Mouse (Mus musculus) midbrain, embryonic 16.5 days (tissue): ENCODE measurements around the gene Dcakd. TPM values are rescaled to one million over a fixed set of nuclear protein-coding genes. Genes with fewer than 3 reads are reported as not detected.
A peak's percentile ranks its signal among the peaks of the same experiment; 100 is the strongest.

Source experiments
- ATAC-seq: fragments of 200-750 bp; cut with Nextera tagmentation; 2 replicates; pipeline ENCODE4 v1.8.0; 2017; ENCODE audit warnings: moderate TSS enrichment
- H3K27ac ChIP-seq: fragments of 300-500 bp; sonication (generic); 2 replicates; pipeline ENCODE4 v1.5.1; 2014; ENCODE audit warnings: mild to moderate bottlenecking, low read length, mixed read lengths
- H3K27me3 ChIP-seq: fragments of 300-500 bp; sonication (generic); 2 replicates; pipeline ENCODE4 v1.6.1; 2014; ENCODE audit warnings: low read depth, low read length, mixed read lengths; ENCODE audit not compliant: control insufficient read depth, insufficient read depth
- H3K36me3 ChIP-seq: fragments of 300-500 bp; sonication (generic); 2 replicates; pipeline ENCODE4 v1.6.1; 2014; ENCODE audit warnings: mild to moderate bottlenecking, low read length, moderate library complexity, mixed read lengths; ENCODE audit not compliant: control insufficient read depth, insufficient read depth
- H3K4me1 ChIP-seq: fragments of 300-500 bp; sonication (generic); 2 replicates; pipeline ENCODE4 v1.6.1; 2014; ENCODE audit warnings: mild to moderate bottlenecking, low read length, mixed read lengths; ENCODE audit not compliant: control insufficient read depth, insufficient read depth
- H3K4me2 ChIP-seq: fragments of 300-500 bp; sonication (generic); 2 replicates; pipeline ENCODE4 v1.6.1; 2014; ENCODE audit warnings: mild to moderate bottlenecking, low read length, mixed read lengths
- H3K4me3 ChIP-seq: fragments of 300-500 bp; sonication (generic); 2 replicates; pipeline ENCODE4 v1.5.1; 2014; ENCODE audit warnings: low read depth, mild to moderate bottlenecking, low read length, moderate library complexity, mixed read lengths
- H3K9ac ChIP-seq: fragments of 300-500 bp; sonication (generic); 2 replicates; pipeline ENCODE4 v1.6.1; 2014; ENCODE audit warnings: low read depth, low read length, mixed read lengths
- H3K9me3 ChIP-seq: fragments of 300-500 bp; sonication (generic); replicated peaks from 2 replicates; pipeline ENCODE4 v1.6.1; 2014; ENCODE audit warnings: mild to moderate bottlenecking, low read length, mixed read lengths; ENCODE audit not compliant: control insufficient read depth, poor library complexity, severe bottlenecking
- WGBS: fragments of 180-500 bp; shearing (Covaris S2); extraction: QIAGEN DNeasy Blood & Tissue Kit; methylation state at CpG from one replicate; pipeline ENCODE4 v1.1.7; 2014; 5-methylcytosine and 5-hydroxymethylcytosine counted together
- polyA plus RNA-seq: library from polyadenylated mRNA; unstranded; fragments of >200 nt; fragmentation: Nextera tagmentation; extraction: Ambion mirVana; gene quantifications from 2 replicates; pipeline ENCODE4 v1.2.1, GENCODE M21; 2015

The Dcakd gene
- polyA plus RNA-seq, 1 experiment from 2014 or later, result 174 TPM

- H3K9ac ChIP-seq, result no peak overlapping the region
- no peak overlapping the region for H3K4me3 ChIP-seq
- 92% methylated on average over 4 of the region's 4 CpGs for WGBS
- no peaks in the 10 kb centered on the region for H3K9me3 ChIP-seq
- H3K4me2 ChIP-seq, result no peak overlapping the region
- H3K4me1 ChIP-seq, result no peaks in the 10 kb centered on the region
- no peak overlapping the region for H3K27ac ChIP-seq
- no peaks in the 10 kb centered on the region for H3K27me3 ChIP-seq
- no peak for ATAC-seq
- H3K36me3 ChIP-seq, result peaks cover 30% of the 10 kb centered on the region
These were observed 40.1 kb upstream of the Dcakd start for GRCm38 (mm10) chr11:103068272-103068671.

GRCm38 (mm10) chr11:103067457-103068001 is 39.4 kb upstream of the Dcakd start:
- WGBS, result 84% methylated on average over 8 of the region's 8 CpGs

GRCm38 (mm10) chr11:103067051-103067361 is 38.9 kb upstream of the Dcakd start:
- Histone ChIP-seq H3K4me3 (no peak overlapping the region), H3K9ac (no peak overlapping the region), H3K27me3 (no peaks in the 10 kb centered on the region), H3K4me2 (no peak overlapping the region), H3K36me3 (peaks cover 34% of the 10 kb centered on the region), H3K4me1 (no peaks in the 10 kb centered on the region), H3K27ac (no peak overlapping the region), H3K9me3 (no peaks in the 10 kb centered on the region)
- WGBS, result 93% methylated on average over 6 of the region's 6 CpGs
- ATAC-seq, result no peak

More at GRCm38 (mm10) chr11:103067457-103068001, 39.4 kb upstream of the Dcakd start:
- H3K27me3 ChIP-seq, result no peaks in the 10 kb centered on the region
- H3K9ac ChIP-seq, result no peak overlapping the region
- H3K4me2 ChIP-seq, result no peak overlapping the region
- H3K4me3 ChIP-seq, result no peak overlapping the region
- H3K4me1 ChIP-seq, result no peaks in the 10 kb centered on the region
- ATAC-seq, result no peak
- H3K27ac ChIP-seq, result no peak overlapping the region
- no peaks in the 10 kb centered on the region for H3K9me3 ChIP-seq
- peaks cover 33% of the 10 kb centered on the region for H3K36me3 ChIP-seq

GRCm38 (mm10) chr11:103066191-103067050 is 38.3 kb upstream of the Dcakd start:
- no peak overlapping the region for H3K4me3 ChIP-seq
- H3K36me3 ChIP-seq, result peaks cover 38% of the 10 kb centered on the region
- H3K4me1 ChIP-seq, result no peaks in the 10 kb centered on the region
- no peaks in the 10 kb centered on the region for H3K9me3 ChIP-seq
- H3K4me2 ChIP-seq, result no peak overlapping the region
- WGBS, result 95% methylated on average over 14 of the region's 14 CpGs
- no peak overlapping the region for H3K9ac ChIP-seq
- H3K27me3 ChIP-seq, result no peaks in the 10 kb centered on the region
- no peak for ATAC-seq
- H3K27ac ChIP-seq, result no peak overlapping the region

- peaks cover 30% of the 10 kb centered on the region for H3K36me3 ChIP-seq
These were observed 30.5 kb upstream of the Dcakd start for GRCm38 (mm10) chr11:103058499-103059085.

GRCm38 (mm10) chr11:103056636-103057035 is 28.5 kb upstream of the Dcakd start:
- H3K4me1 ChIP-seq, result no peaks in the 10 kb centered on the region
- H3K9me3 ChIP-seq, result no peaks in the 10 kb centered on the region
- no peak overlapping the region for H3K9ac ChIP-seq
- peaks cover 23% of the 10 kb centered on the region for H3K36me3 ChIP-seq
- H3K4me3 ChIP-seq, result no peak overlapping the region
- no peak for ATAC-seq
- H3K4me2 ChIP-seq, result no peak overlapping the region
- no peak overlapping the region for H3K27ac ChIP-seq
- H3K27me3 ChIP-seq, result no peaks in the 10 kb centered on the region
- 95% methylated on average over 7 of the region's 7 CpGs for WGBS

More at GRCm38 (mm10) chr11:103058499-103059085, 30.5 kb upstream of the Dcakd start:
- H3K4me3 ChIP-seq, result no peak overlapping the region
- no peak overlapping the region for H3K9ac ChIP-seq
- 80% methylated on average over 3 of the region's 3 CpGs for WGBS
- H3K4me1 ChIP-seq, result no peaks in the 10 kb centered on the region
- H3K9me3 ChIP-seq, result no peaks in the 10 kb centered on the region
- H3K4me2 ChIP-seq, result no peak overlapping the region
- ATAC-seq, result no peak
- no peaks in the 10 kb centered on the region for H3K27me3 ChIP-seq
- no peak overlapping the region for H3K27ac ChIP-seq

- Histone ChIP-seq H3K4me3 (no peak overlapping the region), H3K4me1 (no peaks in the 10 kb centered on the region), H3K27ac (no peak overlapping the region), H3K9me3 (no peaks in the 10 kb centered on the region), H3K4me2 (no peak overlapping the region), H3K27me3 (no peaks in the 10 kb centered on the region), H3K9ac (no peak overlapping the region), H3K36me3 (peaks cover 19% of the 10 kb centered on the region; the same call in 1 of the 2 replicates)
- 41% methylated on average over 6 of the region's 6 CpGs for WGBS
- ATAC-seq, result 0 out of 2 replicates have a peak, but pooled peaks have one; percentile 32
These were observed 26.7 kb upstream of the Dcakd start for GRCm38 (mm10) chr11:103054798-103055197.

- H3K27ac ChIP-seq, result no peak overlapping the region
- H3K9me3 ChIP-seq, result no peaks in the 10 kb centered on the region
- no peak overlapping the region for H3K9ac ChIP-seq
- no peaks in the 10 kb centered on the region for H3K27me3 ChIP-seq
- no peaks in the 10 kb centered on the region for H3K4me1 ChIP-seq
- H3K4me2 ChIP-seq, result no peak overlapping the region
- H3K36me3 ChIP-seq, result peaks cover 14% of the 10 kb centered on the region; the same call in 1 of the 2 replicates
- WGBS, result 96% methylated on average over 18 of the region's 18 CpGs
- no peak overlapping the region for H3K4me3 ChIP-seq
- no peak for ATAC-seq
These were observed 25.3 kb upstream of the Dcakd start for GRCm38 (mm10) chr11:103053191-103054076.
